Mouse (Mus musculus) liver (tissue): ENCODE measurements at regions not wholly inside any gene's neighbourhood (a gene's known extent, or its start where the extent isn't known, plus 50 kb on each side); places are given as distances from the start of the nearest gene placed in this dataset.
"Not testable (repeated sequence)": the region's sequence is repeated elsewhere in the genome, so short reads cannot be mapped to it uniquely, and the experiment has no call there.

ENCODE experiments used
- DNase-seq: peaks from one replicate; pipeline ENCODE4 v3.0.0-alpha.2; 2020; ENCODE audit warnings: mixed read lengths

DNA sequence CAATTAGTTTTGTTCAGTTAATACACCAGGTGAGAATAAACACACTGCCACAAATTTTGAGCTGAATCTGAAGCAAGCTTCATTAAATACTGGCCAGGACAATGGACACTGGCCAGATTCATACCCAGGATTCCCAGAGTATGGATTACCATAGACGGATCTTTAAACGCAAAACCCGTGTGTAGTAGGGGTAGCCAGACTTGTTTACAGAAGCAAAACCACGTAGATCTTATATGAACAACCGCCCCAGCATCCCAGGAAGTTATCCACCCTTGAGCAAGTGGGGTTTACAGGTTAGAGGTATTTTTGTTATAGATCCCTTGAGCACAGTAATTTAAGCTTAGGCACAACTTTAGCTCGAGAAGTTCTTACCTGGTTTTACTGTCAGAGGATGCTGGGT, 71.1 kb upstream of the Ezr start:
- DNase-seq: no peak

DNA sequence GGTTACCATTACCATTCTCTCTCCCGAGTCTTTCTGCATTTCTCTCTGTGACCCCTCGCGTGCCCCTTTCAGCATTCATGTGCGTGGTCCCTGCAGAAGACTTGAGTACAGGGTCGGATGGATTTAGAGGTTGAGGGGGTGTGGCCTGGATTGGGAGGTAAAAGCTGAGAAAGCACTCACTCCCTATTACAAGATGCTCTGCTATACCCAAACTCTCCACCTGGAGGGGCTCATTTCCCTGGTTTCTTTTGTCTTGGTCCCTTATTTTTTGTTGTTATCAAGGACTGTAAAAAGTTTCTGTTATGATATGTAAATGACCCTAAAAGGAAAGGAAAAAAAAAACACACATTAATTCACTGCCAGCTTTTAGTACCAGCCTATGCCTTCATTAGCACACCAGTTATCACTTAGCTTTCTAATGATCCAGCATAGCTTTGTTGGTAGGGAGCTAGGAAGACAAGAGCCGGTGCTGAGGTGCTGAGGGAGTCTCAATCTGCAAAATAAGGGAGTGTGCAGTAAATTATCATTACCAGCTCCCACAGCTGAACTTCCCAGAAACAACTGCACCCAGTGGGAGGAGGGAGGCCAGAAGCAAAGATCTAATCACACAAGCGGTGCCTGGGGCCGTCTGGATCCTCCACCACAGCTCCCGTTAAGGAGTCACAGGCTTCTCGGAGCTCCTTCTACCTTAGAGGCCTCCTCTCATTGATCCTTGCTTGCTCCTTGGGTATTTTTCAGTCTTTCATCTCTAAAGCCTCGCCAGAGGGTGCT, 69.8 kb upstream of the Ezr start:
- DNase-seq: peak; percentile 57

DNA sequence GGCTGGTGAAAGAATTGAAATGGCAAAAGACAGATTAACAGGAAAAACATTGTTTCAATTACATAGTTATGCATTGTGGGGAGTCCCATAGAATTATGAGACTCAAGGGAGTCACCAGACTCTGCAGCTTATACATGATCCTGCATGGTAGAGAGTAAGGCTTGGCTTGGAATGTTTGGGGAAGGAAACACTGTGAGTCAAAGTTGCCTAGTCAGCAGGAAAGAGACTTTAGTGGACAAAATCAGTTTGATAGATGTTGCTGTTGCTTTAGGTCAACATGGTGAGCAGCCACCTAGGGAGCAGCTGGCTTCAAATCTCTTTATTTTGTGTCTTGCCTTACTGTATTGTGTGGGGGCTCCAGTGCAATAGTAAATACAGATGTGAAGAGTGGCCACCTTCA, 67.9 kb upstream of the Ezr start:
- DNase-seq: no peak

DNA sequence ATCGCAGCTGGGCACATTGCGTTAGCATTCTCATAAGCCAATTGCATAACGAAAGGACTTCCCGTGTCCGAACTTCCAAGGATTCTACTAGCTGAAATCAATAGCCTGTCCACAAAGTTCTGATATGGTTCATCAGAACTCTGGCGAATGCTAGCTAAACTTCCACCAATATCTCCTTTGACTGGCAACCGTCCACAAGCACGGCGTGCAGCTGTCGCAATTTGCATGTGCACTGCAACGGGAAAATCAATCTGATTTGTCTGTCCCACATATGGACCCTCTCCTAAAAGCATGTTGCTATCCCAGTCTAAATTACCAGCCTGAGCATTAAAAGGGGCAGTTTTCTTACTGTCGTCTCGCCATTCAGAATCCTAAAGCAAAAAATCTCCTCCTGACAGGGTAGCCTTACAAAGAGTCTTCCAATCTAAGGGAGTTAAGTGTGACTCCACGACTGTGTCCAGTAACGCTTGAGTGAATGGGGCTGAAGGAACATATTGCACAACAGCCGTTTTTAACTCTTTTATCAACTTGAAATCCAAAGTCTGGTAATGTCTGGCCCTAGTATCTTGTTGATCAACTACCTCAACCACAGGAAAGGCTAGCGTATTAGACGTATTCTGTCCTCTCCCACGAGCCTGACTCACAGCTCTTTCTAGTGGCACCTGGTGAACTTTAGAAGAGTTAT, 59.3 kb upstream of the Ezr start:
- not testable (repeated sequence) for DNase-seq

DNA sequence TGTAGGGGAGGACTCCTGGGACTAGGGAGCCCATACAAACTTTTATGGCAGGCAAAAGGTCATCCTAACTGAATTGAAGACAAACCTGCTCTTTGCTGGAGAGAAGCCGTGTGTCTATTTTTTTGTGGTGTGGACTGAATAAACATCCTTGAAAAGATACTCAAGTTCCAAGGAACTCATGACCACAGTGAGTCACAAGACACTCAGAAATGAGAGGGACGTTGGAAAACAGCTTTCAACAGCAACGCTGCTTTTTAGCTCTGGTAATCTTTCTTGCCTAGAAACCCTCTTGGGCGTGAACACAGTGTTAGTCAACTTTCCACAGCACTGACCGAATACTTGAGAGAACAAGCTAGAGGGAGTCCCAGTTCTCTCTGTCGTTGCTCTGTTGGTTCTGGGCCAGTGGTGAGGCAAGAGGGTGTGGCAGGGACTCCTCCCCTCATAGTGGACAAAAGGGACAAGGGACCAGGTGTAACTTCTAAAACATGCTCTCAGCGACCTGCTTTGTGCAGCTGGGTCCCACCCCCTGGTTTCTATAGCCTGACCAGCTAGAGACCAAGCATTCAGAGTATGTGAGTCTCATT, 52.8 kb upstream of the Ezr start:
- DNase-seq: no peak
